Mouse (Mus musculus): ENCODE measurements around the gene Prok1. TPM values are rescaled to one million over a fixed set of nuclear protein-coding genes. Genes with fewer than 3 reads are reported as not detected.

Prok1 gene
- total RNA-seq, 2 experiments from 2014 or later, result 0.28 TPM; not detected in 1

DNA sequence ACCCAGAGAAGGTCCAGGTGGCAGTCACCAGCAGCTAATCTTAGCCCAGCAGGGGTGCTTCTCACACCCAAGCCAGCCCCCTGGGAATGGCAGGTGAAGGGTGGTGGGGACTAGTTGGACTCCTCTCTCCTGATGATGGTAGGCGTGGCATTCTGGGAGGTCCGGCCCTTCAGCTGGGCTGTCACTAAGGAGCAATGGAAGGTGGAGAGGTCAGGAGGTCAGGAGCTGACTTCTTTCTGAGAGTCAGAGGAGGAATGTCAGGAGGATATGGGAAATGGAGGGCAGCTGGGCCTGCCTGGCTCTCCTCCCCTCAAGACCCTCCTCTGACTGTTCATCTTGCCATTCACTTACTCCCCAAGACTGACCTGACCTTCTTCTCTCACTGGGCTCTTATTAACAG lies 1.5 kb downstream of the Prok1 start:
- DNase-seq, result no peak

DNA sequence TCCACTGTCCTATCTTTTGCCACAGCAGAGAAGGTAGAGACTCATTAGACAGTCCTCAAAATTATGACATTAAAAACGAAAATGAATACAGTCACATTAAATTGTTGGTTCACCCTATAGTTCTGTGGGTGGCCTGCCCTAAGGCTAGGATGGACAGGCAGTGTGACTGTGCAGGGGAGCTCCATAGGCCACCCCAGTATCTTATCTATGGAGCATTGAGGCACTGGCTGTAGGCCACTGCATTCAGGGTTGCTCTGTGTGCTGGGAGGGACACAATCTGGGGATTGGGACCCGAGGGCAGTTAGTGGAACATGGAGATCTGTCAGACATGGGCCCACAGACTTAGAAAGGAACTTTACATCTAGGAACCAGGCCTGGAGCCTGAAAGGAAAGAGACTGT lies 5.6 kb downstream of the Prok1 start:
- DNase-seq, result no peak

DNA sequence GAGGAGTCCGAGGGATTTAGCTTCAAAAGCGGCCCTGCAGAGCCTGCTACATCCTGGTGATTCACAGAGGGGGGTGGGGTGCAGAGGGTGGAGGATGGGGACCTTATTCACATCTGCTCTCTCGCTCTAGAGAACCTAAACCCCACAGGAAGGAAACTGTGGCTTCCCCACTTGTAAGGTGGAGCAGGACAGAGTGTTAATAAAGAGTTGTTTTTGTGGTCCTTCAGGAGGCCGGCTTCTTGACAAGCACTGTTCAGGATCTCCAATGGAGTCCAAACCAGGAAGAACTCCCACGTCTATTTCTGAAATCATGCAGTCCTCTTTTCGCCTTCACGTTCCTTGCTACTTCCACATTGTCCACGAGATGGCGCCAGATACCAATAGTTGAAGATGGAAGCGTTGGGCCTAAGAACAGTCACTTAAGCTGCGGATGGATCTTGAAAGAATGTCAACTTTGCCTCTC lies 6.1 kb downstream of the Prok1 start:
- DNase-seq, result peak; percentile 81 to 95

DNA sequence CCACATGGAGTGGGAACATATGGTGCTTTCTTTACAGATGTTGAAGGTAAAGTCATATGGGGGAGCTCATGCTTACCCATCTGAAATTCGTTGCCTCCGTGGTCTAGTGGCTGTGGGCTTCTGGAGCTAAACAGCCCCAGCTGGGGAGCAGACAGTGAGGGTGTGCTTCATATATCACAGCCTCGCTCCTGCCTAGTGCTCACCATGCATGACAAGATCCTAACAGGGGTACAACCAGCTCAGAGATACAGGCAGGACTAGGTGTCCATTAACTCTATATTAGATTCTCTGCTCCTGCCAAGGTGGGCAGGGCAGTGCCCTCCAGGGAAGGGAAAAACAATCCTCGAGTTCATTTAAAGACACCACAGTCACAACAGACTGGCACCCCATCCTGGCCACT lies 8.3 kb downstream of the Prok1 start:
- DNase-seq, result no peak

DNA sequence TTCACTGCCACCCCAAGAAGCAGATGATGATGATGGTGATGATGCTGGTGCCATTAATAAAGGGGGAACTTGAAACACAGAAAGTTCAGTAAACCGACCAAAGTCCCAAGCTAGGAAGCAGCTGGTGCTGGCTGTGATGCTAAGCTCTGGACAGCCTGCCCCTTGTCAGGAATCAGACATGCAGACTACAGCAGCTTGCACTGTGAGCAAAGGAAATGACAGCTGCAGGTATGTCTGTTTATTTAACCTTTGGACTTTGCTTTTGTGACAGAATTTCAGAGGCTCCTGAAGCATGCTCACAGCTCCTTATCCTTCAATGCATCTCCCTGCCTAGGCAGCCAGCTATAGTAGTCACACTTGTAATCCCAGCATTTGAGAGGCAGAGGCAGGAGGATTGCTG lies 9.0 kb downstream of the Prok1 start, which contains the start of gene A630076J17Rik:
Gene A630076J17Rik (plus strand): TSS at position 88 of the 400 bp plus-strand sequence.
- peak in 1 of 2 experiments; percentile 22 for DNase-seq

DNA sequence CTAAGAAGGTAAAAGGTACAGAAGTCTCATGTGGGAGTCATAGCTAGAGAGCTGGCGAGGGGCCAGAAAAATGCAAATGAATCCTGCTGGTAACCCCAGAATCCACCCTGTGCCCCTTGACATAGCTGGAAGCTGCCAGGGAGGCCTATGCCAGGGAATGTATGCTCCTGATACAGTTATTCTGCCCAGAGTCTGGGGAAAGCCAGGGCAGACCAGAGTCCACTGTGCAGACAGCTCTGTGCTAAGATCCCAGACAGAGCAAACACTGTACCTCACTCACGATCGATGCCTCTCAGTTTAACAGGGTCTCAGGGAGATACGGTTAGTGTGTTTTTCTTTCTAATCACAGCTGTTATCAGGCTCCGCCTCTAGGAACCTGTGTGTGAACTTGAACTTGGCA lies 9.7 kb downstream of the Prok1 start:
- peak; percentile 17 to 24 for DNase-seq

DNA sequence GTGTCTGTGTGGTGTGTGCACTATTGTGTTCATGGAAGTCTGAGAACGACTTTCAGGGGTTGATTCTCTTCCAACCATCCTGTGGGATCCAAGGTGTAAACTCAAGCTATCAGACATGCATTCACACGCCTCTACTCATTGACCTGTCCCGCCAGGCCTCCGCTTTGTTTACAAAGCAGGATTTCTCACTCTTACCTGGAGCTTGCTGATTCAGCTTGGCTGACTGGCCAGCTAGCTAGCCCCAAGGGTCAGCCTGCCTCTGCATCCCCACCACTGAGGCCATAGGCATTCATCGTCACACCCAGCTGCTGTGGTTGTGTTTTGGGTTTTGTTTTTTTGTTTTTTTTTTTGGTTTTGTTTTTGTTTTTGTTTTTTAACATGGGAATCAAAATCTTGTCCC lies 10.3 kb downstream of the Prok1 start:
- no peak for DNase-seq

DNA sequence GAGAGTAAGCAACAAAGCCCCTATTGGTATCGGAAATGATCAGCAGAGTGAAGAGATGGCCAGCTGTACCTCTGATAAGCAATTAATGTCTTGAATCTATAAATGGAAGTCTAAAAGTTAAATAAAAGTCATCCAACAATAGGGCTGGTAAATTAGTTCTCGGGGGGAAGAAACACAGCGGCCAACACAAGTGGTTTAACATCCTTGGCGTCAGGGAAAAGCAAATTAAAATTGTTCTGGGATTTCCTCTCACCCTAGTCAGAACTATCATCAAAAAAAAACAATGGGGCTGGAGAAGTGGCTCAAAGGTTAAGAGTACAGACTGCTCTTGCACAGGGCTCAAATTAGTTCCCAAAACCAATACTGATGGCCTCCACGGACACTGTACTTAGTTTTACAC lies 13.7 kb downstream of the Prok1 start:
- peak in 1 of 2 experiments; percentile 39 for DNase-seq

DNA sequence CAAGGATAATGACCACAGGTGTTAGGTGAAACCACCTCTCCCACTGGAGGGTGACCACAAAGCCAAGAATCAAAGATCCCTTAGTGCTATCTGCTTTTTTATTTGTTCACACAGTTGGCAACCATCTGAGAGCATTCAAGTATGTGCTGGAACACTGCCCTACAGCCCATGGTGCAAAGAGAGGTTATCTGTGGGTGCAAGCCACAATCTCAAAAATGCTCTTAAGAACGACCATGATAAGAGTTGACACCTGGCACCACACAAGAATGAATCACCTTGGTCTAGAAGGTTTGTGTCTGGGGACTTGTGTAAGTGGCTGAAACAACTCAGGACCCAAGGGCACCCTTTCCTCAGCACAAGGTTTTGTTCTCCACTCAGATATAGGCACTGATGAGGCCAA lies 16.3 kb downstream of the Prok1 start:
- DNase-seq, result no peak

DNA sequence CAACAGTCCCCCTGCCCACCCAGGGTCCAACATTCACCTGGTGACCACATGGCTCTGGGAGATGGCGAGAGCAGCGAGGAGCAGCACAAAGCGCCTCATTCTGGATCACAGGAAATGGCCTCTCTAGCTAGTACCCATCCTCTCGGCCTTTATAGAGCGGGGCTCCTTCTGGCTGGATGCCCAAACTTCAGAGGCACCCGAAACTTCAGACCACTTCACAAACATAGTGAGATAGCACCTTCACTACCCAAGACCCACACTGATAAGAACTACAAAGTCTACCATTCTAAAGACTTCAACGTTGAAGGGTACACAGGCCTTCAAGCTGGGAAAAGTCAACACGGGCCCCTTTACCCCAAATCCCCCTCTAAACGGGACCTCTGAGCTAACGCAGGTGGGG lies 17.9 kb downstream of the Prok1 start, which contains the start of gene Cym:
Gene Cym (minus strand): TSS at position 125 of the 400 bp plus-strand sequence.
- no peak for DNase-seq

DNA sequence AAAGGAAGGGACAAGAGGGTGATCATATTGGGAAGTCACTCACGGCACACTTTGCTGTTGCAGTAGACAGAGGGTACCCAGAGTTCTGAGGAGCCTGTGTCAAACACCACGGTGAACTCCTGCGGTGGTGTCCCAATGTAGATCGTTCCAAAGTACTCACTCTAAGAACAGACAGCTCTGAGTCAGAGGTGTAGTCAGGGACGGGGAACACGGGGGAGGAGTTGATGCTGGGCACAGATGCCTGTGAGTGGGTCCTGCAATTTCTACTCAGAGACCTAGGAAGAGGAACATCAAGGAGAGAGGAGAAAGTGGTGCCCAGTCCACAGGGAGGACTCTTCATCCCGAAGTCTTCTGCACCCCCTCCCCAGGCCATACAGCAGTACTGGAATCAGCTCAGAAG lies 20.9 kb downstream of the Prok1 start:
- no peak for DNase-seq

DNA sequence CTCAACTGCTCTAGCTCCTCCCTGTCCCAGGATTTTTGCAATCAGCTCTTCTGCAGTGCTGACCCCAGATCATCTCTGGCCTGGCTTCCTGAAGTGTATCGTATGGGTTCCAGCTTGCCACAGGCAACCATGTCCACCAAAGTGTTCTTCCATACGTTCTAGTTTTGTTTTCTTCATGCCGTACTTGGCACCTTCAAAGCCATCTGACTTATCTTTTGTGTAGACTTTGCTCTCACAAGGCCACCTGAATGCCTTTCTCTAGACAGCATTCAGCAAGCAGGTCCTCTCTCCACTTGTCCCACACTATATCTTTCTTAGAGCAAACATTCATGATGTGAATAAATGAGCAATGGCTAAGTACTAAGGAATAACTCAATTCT lies 22.4 kb downstream of the Prok1 start:
- DNase-seq, result no peak

DNA sequence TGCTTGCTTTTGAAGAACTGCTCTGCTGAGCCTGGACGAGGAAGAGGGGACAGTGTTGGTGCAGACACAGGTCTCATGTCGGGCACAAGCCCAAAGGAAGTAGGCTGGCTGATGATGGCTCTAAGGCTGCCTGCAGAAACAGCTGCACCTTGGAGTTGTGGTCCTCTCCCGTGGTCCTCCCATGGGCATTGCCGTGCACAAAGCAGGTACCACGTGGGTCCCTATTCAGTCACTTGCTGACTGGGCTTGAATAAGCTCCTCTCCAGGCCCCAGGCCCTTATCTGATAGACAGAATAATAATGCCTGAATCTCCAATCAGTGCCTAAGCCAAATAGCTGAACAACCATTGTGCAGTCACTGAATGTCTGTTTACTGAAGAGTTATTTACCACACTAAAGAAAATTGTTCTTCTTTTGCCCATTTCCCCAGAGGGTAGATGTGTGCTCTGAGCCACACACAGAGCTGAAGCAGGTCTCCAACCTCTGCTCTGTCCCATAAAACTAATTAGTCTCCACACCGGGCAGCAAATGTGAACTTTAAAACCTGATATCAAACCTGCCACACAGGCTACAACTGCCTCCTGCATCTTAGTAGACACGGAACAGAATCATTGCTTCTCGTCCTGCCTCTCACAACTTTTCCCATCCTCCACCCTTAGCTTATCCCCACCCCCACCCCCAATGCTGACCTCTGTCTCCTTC lies 23.0 kb downstream of the Prok1 start:
- no peak for DNase-seq

DNA sequence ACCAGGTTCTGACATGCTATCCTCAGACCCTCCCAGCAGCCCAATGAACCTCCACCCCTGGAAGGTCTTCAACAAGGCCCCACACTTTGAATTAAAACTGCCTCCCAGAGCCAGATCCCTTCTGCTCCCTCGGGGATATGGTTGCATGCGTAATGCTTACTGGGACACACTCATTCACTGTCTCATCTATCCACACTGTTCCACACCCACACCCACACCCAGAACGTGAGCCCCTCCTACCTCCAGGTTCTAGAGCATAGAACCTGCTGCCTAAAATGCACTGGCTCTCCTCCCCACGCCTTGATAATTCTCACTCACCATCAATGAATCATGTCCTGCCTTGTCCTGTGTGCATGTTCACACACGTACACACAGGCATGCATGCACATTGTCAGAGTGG lies 24.9 kb downstream of the Prok1 start:
- no peak for DNase-seq

DNA sequence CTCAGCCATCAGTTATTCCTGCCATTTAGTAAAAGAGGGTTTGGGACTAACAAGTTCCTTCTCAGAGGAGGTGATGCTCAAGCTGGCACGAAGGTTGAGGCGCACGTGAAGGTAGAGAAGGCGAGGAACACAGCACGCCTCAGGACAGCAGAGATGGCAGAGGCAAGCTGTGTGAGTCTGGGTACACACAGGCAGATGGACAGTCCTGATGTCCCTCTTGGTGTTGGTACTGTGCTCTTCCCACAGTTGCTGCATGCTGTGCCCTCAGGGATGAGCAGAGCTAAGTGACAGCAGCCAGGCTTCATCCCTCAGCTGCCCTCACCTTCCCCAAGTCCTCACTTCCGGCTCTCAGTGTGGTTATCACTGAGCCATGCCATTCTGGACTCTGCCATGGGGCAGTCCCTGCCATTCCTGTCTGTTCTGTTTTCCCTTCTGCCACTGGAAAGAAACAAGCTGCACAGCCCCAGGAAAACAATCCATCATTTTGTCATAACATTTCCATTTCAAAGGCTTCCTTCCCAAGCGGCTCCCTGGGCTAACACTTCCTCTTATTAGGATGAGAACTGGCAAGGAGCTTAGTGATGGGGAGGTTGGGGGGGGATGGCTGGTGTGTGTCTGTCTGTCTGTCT lies 31.8 kb downstream of the Prok1 start:
- DNase-seq, result no peak

DNA sequence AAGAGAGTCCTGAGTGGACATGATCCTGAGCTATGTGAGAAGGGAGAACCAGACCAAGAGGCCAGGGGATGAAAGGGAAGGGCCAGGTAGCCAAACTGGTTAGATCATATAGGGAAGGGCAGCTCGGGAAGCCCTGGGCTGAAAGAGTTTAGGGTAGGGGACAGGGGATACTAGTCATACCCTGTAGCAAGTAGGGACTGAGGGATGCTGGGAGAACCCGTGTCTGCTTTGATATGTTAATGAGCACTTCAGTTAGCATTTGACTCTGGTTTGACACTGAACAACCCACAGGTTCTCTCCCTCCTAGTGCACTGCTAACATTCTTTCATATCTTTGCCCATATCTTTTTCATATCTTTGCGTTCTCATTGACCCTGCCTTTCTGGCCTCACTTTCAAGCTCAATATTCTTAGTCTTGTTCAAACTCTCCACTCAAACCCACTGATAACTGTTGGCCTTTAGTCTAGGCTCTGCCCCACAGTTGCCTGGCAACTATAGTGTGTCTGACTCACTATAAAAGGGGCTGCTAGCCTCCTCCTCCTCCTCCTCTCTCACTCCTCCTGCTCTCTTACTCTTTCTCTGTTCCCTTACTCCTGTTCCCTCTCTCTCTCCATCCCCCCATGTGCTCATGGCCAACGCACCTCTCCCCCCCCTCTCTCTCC lies 32.9 kb downstream of the Prok1 start:
- DNase-seq, result peak in 1 of 2 experiments; percentile 12

DNA sequence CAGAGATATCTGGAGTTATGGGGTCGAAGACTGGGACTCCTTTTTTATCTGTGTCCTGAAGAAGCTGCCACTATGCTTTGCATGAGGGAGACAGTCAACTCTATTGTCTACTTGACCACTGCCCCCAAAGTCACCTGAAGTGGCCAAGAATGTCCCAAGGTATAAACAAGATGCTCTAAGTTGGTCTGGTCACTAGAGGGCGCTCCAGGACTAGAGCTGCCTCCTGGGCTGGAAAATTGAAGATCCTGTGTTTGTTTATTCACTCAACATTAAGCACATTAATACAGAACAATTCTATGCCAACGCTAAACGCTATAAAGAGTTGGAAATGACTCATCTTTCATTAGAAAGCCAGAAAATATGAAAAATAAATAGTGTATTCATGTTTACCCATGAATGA lies 33.5 kb downstream of the Prok1 start:
- peak; percentile 70 to 89 for DNase-seq

DNA sequence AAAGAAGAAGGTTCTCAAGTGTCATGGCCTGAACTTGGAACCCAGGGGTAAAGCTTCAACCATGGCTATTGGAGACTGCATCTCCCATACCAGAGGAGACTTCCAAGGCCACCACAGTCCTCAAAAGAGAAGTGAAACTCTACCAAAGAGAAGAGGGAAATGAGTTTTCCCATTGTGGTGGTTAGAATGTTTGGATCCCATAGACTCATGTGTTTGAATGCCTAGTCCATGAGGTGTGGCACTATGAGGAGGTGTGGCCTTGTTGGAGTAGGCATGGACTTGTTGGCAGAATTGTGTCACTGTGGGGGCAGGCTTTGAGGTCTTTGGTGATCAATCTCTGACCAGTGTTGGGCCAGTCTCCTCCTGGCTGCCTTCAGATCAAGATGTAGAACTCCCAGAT lies 34.3 kb downstream of the Prok1 start:
- DNase-seq, result no peak

DNA sequence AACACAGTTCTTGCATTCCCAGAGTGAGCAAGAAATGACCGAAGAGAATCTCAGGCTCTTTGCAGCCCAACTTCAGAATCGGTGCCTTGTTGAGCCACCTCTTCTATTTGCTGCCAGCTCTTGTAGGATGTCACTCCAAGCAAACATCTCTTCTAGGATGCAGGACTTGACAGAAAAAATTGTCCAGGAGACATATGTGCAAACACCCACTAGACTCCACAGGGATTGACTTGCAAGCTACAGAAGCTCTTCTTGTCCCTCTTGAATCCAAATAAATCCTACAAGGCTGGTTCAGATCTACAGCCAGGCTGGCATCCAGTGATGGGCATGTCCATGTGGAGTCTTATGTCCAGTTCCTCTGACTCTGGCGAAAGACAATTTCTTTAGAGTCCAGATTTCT lies 35.1 kb downstream of the Prok1 start:
- DNase-seq, result no peak

DNA sequence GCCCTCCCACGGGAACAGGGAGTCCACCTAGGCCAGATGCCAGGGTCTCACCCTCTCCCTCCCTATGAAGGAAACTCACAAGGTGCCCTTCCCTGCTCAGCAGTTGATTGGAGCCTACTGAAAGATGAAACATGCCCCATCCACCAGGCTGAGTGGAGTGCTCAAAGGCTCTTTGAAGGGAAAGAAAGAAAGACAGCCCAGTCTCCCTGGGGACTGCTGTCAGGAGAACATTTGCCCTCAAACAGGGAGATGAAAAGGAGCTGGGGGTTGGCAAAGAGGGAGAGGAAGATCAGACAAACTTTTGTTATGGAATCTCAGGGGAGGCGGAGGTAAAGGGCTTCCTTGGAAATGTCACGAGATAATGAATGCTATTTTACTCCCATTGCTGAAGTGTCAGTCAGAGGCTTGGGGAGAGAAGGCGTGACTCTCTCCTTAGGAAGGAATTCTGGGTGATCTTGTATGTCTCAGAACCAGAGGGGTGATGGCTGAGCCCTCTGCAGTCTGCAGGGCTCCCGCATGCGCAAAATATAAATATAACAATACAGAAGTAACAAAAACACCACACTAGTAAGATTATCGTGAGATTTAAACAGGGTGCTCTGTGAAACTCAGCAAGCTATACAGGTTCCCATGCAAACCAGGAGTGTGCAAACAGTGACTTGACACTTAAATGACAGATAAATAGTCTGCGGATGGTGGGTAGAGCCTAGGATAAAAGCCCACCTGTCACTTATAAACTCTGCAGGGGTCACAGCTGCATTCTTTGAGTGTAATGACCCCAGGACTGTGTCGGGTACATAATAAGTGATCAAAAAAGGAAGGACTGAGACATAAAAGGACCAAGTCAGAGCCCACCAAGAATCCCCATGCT lies 38.0 kb downstream of the Prok1 start:
- no peak for DNase-seq

DNA sequence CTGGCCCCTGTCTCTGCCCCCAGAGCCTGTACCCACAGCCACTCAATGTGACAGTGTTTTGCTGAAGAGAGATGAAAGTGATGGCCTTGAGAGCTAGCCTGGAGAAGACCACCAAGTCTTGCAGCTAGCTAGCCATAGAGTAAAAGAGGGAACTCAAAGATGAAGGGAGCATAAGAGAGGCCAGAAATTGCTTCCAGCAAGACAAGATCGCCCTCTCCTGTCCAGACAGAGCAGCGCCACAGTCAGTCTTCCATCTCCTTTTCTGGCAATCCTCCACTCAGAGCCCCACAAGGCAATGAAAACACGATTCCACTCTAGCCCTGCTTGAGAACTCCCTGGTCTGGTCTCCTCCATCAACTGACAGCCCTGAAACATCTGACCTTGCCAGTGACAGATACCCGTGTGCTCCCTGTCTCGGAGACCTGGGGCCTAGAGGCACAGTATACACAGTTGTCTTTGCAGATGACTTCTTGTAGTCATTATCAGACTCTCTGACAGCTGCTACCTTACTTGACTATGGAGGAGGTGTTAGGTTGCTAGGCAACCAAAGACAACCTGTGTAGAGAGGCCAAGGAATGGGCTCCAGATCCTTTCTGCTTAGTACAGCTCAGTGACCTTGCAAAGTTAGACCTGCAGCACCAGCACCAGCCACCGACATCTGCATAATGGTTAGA lies 51.1 kb downstream of the Prok1 start:
- peak; percentile 13 to 54 for DNase-seq

DNA sequence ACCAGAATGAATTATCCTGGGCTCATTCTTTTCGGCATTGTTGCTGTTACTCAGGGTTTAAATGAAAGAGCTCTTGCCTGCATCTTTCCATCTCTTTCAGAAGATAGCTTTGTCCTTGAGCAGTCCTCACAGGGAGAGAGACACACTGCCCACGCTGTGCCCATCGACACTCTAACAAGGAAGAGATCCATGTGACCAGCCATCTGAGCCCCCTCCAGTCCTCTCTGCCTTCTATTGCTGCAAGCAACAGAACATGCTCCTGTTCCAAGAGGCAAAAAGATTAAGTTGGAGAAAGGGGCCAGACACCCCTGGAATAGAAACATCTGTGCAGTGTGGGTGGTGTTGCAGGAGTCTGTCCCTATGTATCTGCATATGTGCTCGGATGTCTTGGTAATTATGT lies 52.5 kb downstream of the Prok1 start:
- DNase-seq, result no peak
